Mouse (Mus musculus): ENCODE data around the gene Slc9a7. TPM values are rescaled to one million over a fixed set of nuclear protein-coding genes. Genes with fewer than 3 reads are reported as not detected.

Slc9a7 gene
- polyA plus RNA-seq, 1 experiment from 2014 or later = 6.2 TPM

DNA sequence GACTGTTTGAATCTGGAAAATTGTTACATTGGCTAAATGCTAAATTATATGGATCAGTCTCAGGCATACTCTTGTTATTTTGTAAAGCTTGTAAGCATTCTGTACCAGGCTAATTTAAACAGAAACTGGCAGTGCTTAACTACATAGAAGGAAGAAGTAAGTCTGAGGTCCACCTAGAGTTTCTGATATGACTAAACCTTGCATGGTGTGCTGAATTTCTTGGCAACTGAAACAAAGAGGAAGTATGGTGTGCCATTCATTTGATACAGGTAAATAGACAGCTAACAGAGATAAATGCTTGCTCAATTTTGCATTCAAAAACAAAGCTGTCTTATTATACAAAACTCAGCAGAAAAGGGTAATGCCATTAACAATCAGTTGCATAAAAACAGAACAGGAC, 63.5 kb downstream of the Slc9a7 start:
- H3K4me3 ChIP-seq (ENCODE audit: inconsistent target) = no peak overlapping the region
- H3K27ac ChIP-seq = no peak overlapping the region
- no peaks in the 10 kb centered on the region for H3K36me3 ChIP-seq (ENCODE audit: inconsistent target)
- H3K79me2 ChIP-seq (ENCODE audit: inconsistent target) = no peaks in the 10 kb centered on the region

- no peaks in the 10 kb centered on the region for H3K36me3 ChIP-seq (ENCODE audit: inconsistent target)
- no peak overlapping the region for H3K4me3 ChIP-seq (ENCODE audit: inconsistent target)
- WGBS (ENCODE audit: missing documents) = 20% methylated on average over 1 of the region's 2 CpGs
- H3K27ac ChIP-seq = peak overlapping the region; percentile 47
- H3K79me2 ChIP-seq (ENCODE audit: inconsistent target) = no peaks in the 10 kb centered on the region
Observed at GRCm38 (mm10) chrX:20221486-20221885, 70.1 kb downstream of the Slc9a7 start.

GRCm38 (mm10) chrX:20185616-20186015, 106.0 kb downstream of the Slc9a7 start:
- WGBS (ENCODE audit: missing documents) = 57% methylated on average over 3 of the region's 3 CpGs
- H3K36me3 ChIP-seq (ENCODE audit: inconsistent target) = no peaks in the 10 kb centered on the region
- H3K4me3 ChIP-seq (ENCODE audit: inconsistent target) = no peak overlapping the region
- H3K79me2 ChIP-seq (ENCODE audit: inconsistent target) = no peaks in the 10 kb centered on the region
- H3K27ac ChIP-seq = no peak overlapping the region

DNA sequence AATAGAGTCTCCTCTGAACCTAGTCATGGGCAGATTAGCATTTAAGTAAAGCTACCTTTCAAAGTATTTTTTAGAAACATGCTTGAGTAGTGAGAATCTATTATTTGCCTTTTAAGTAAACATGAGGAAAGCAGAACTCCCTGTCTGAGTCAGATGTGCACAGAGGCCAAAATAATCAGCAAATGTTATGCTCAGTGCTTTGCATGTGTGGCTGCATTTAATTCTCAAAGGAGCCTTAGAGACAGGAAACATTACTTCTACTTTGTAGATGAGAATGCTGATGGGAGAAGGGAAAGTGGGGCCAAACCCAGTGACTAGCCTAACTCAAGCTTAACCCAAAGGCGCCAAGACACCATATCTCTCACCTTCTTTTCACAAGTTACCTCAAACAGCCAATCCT, 114.8 kb downstream of the Slc9a7 start:
- H3K4me3 ChIP-seq (ENCODE audit: inconsistent target) = no peak overlapping the region
- no peaks in the 10 kb centered on the region for H3K79me2 ChIP-seq (ENCODE audit: inconsistent target)
- no peaks in the 10 kb centered on the region for H3K36me3 ChIP-seq (ENCODE audit: inconsistent target)
- H3K27ac ChIP-seq = no peak overlapping the region
- 100% methylated on average over 1 of the region's 1 CpGs for WGBS (ENCODE audit: missing documents)

DNA sequence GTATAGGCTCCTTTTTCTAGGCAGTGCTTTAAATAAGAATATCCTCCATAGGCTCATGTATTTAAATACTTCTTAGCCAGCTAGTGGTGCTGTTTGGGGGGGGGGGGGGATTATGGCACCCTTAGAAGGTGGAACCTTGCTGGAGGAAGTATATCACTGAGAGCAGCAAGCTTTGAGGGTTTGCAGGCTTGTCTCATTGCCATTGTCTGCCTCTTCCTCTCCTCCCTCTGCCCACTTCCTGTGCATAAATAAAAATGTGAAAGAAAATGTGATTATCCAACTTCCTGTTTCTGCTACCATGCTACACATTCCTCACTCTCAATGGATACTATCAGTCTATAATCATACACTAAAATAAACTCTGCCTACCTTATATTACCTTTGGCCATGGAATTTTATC, 123.2 kb downstream of the Slc9a7 start:
- Histone ChIP-seq H3K36me3 (ENCODE audit: inconsistent target) (no peaks in the 10 kb centered on the region), H3K27ac (no peak overlapping the region), H3K4me3 (ENCODE audit: inconsistent target) (no peak overlapping the region), H3K79me2 (ENCODE audit: inconsistent target) (no peaks in the 10 kb centered on the region)

GRCm38 (mm10) chrX:20164984-20165383, 126.6 kb downstream of the Slc9a7 start:
- Histone ChIP-seq H3K79me2 (ENCODE audit: inconsistent target) (no peaks in the 10 kb centered on the region), H3K4me3 (ENCODE audit: inconsistent target) (no peak overlapping the region), H3K36me3 (ENCODE audit: inconsistent target) (no peaks in the 10 kb centered on the region), H3K27ac (no peak overlapping the region)
- 52% methylated on average over 3 of the region's 3 CpGs for WGBS (ENCODE audit: missing documents)

GRCm38 (mm10) chrX:20162322-20162711, 129.3 kb downstream of the Slc9a7 start:
- Histone ChIP-seq H3K36me3 (ENCODE audit: inconsistent target) (no peaks in the 10 kb centered on the region), H3K27ac (no peak overlapping the region), H3K79me2 (ENCODE audit: inconsistent target) (no peaks in the 10 kb centered on the region), H3K4me3 (ENCODE audit: inconsistent target) (no peak overlapping the region)
- WGBS (ENCODE audit: missing documents) = 53% methylated on average over 4 of the region's 4 CpGs

- WGBS (ENCODE audit: missing documents) = 86% methylated on average over 8 of the region's 9 CpGs
- H3K79me2 ChIP-seq (ENCODE audit: inconsistent target) = no peaks in the 10 kb centered on the region
Observed at GRCm38 (mm10) chrX:20161687-20162321, 129.8 kb downstream of the Slc9a7 start.

GRCm38 (mm10) chrX:20160301-20160700, 131.3 kb downstream of the Slc9a7 start:
- H3K79me2 ChIP-seq (ENCODE audit: inconsistent target) = no peaks in the 10 kb centered on the region

More at GRCm38 (mm10) chrX:20161687-20162321, 129.8 kb downstream of the Slc9a7 start:
- Histone ChIP-seq H3K36me3 (ENCODE audit: inconsistent target) (no peaks in the 10 kb centered on the region), H3K4me3 (ENCODE audit: inconsistent target) (no peak overlapping the region), H3K27ac (no peak overlapping the region)

GRCm38 (mm10) chrX:20157519-20157918, 134.1 kb downstream of the Slc9a7 start:
- WGBS (ENCODE audit: missing documents) = 38% methylated on average over 2 of the region's 2 CpGs
- Histone ChIP-seq H3K79me2 (ENCODE audit: inconsistent target) (no peaks in the 10 kb centered on the region), H3K27ac (no peak overlapping the region), H3K36me3 (ENCODE audit: inconsistent target) (no peaks in the 10 kb centered on the region), H3K4me3 (ENCODE audit: inconsistent target) (no peak overlapping the region)

More at GRCm38 (mm10) chrX:20160301-20160700, 131.3 kb downstream of the Slc9a7 start:
- H3K36me3 ChIP-seq (ENCODE audit: inconsistent target) = no peaks in the 10 kb centered on the region
- 80% methylated on average over 1 of the region's 1 CpGs for WGBS (ENCODE audit: missing documents)
- no peak overlapping the region for H3K27ac ChIP-seq
- no peak overlapping the region for H3K4me3 ChIP-seq (ENCODE audit: inconsistent target)

- no peak overlapping the region for H3K4me3 ChIP-seq (ENCODE audit: inconsistent target)
- H3K27ac ChIP-seq = no peak overlapping the region
- H3K36me3 ChIP-seq (ENCODE audit: inconsistent target) = no peaks in the 10 kb centered on the region
- H3K79me2 ChIP-seq (ENCODE audit: inconsistent target) = no peaks in the 10 kb centered on the region
- 100% methylated on average over 1 of the region's 1 CpGs for WGBS (ENCODE audit: missing documents)
Observed at GRCm38 (mm10) chrX:20129466-20129865, 162.1 kb downstream of the Slc9a7 start.

DNA sequence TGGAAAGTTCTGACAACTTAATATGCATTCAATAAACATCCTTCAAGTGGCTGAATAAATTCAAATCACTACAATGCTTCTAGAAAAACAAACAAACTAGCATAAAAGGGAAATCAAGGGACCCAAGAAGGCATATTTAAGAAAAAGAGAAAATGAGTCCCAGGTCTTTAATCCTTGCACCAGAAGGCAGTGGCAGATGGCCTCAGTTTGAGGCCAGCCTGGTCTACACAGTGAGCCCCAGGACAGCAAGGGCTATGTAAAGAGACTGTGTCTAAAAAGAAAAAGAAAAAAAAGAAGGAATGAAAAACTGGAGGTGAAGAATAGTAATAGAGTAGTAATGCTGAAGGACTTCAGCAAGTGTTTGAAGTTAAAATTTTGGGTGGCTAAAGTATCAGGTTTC, 162.7 kb downstream of the Slc9a7 start:
- H3K27ac ChIP-seq = no peak overlapping the region
- H3K36me3 ChIP-seq (ENCODE audit: inconsistent target) = no peaks in the 10 kb centered on the region
- no peaks in the 10 kb centered on the region for H3K79me2 ChIP-seq (ENCODE audit: inconsistent target)
- no peak overlapping the region for H3K4me3 ChIP-seq (ENCODE audit: inconsistent target)

DNA sequence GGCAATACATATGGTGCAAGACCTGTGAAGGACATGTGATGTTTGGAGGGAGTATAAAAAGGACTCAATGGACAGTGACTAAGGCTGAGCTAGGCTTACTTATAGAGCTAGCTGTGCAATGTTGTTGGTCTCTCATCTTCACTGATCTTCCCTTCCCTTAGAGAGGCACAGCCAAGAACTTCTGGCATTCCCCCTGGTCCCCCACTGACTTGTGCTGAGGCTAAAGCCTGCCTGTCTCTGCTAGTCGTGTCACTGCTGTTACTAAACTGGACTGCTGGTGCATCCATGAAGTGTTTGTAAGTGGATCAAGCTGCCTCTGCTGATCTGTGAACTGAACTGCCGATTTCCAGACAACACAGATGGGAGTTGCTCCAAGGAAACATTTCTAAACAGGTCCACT, 166.1 kb downstream of the Slc9a7 start:
- Histone ChIP-seq H3K27ac (no peak overlapping the region), H3K79me2 (ENCODE audit: inconsistent target) (no peaks in the 10 kb centered on the region)
- WGBS (ENCODE audit: missing documents) = 69% methylated on average over 2 of the region's 2 CpGs

GRCm38 (mm10) chrX:20117717-20118116, 173.9 kb downstream of the Slc9a7 start:
- no peaks in the 10 kb centered on the region for H3K36me3 ChIP-seq (ENCODE audit: inconsistent target)
- peak overlapping the region; percentile 7; the same call in 1 of the 2 replicates for H3K27ac ChIP-seq

More for the DNA sequence above, 166.1 kb downstream of the Slc9a7 start:
- no peaks in the 10 kb centered on the region for H3K36me3 ChIP-seq (ENCODE audit: inconsistent target)
- no peak overlapping the region for H3K4me3 ChIP-seq (ENCODE audit: inconsistent target)

GRCm38 (mm10) chrX:20070196-20070595, 221.4 kb downstream of the Slc9a7 start:
- Histone ChIP-seq H3K4me3 (ENCODE audit: inconsistent target) (no peak overlapping the region), H3K79me2 (ENCODE audit: inconsistent target) (no peaks in the 10 kb centered on the region), H3K27ac (no peak overlapping the region), H3K36me3 (ENCODE audit: inconsistent target) (no peaks in the 10 kb centered on the region)
- WGBS (ENCODE audit: missing documents) = 81% methylated on average over 4 of the region's 4 CpGs

More at GRCm38 (mm10) chrX:20117717-20118116, 173.9 kb downstream of the Slc9a7 start:
- H3K79me2 ChIP-seq (ENCODE audit: inconsistent target) = no peaks in the 10 kb centered on the region
- WGBS (ENCODE audit: missing documents) = 47% methylated on average over 2 of the region's 2 CpGs
- no peak overlapping the region for H3K4me3 ChIP-seq (ENCODE audit: inconsistent target)

DNA sequence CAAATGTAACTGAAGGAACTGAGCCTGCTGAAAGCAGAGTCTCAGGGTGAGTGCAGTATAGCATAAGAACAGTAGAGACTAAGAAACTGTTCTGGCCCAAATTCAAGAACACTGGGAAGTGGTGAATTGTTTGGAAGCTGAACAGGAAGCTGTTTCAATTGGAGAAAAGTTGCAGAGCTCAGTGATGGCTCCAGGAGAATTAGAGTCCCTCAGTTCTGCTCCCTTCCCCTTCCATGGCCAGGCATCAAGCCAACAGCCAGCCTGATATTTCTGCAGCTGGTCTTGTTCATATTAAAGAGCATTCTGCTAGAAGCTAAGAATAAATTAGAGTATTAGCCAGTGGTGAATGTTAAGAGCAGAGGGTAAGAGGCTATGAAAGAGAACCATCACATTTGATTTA, 225.0 kb downstream of the Slc9a7 start:
- Histone ChIP-seq H3K27ac (no peak overlapping the region), H3K36me3 (ENCODE audit: inconsistent target) (no peaks in the 10 kb centered on the region)

More for the DNA sequence above, 225.0 kb downstream of the Slc9a7 start:
- Histone ChIP-seq H3K4me3 (ENCODE audit: inconsistent target) (no peak overlapping the region), H3K79me2 (ENCODE audit: inconsistent target) (no peaks in the 10 kb centered on the region)
